Mouse (Mus musculus): ENCODE measurements around the gene Zcchc8. TPM values are rescaled to one million over a fixed set of nuclear protein-coding genes. Genes with fewer than 3 reads are reported as not detected.

The Zcchc8 gene
- polyA plus RNA-seq, 1 experiment = 71.5 TPM

- WGBS = 96% methylated on average over 4 of the region's 4 CpGs
- no peaks in the 10 kb centered on the region for H3K27me3 ChIP-seq (ENCODE audit: control insufficient read depth, insufficient read depth, low read length)
- peaks cover 86% of the 10 kb centered on the region for H3K36me3 ChIP-seq (ENCODE audit: control insufficient read depth, insufficient read depth, low read length)
- H3K27ac ChIP-seq (ENCODE audit: control insufficient read depth, insufficient read depth, low read length) = no peak overlapping the region
- TF ChIP-seq CTCF (IDR thresholded peaks at IDR 0.05; ENCODE audit: borderline replicate concordance, control insufficient read depth, extremely low read depth, insufficient read depth, low read length, poor library complexity) (no peak), POLR2A (IDR thresholded peaks at IDR 0.05; ENCODE audit: control insufficient read depth, extremely low read depth, insufficient read depth, low read length, poor library complexity) (no peak)
- no peaks in the 10 kb centered on the region for H3K4me1 ChIP-seq (replicated peaks; ENCODE audit: control insufficient read depth, insufficient read depth, low read length)
- no peak for DNase-seq
- H3K4me3 ChIP-seq (ENCODE audit: control insufficient read depth, insufficient read depth, low read length) = no peak overlapping the region
These were observed 11.3 kb downstream of the Zcchc8 start for GRCm38 (mm10) chr5:123709571-123709970.

DNA sequence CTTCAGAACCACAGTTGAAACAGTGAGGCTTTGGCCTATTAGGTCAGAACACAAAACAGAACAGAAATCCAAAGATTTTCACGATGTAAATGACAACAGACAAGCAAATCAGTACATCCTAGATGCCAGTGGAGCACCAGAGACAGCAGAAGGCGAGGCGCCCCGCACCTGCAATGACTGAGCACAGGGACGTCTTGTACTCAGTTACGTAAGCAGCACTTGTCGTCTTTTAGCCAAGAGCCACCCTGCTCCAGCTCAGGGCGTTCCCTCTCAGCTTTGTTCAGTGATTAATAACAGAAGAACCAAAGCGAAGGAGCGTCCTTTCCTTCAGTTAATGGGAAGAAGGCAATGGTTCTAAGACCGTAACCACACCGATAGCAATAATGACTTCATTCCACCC lies 12.3 kb downstream of the Zcchc8 start:
- H3K27me3 ChIP-seq (ENCODE audit: control insufficient read depth, insufficient read depth, low read length) = no peaks in the 10 kb centered on the region
- no peak for DNase-seq
- H3K4me3 ChIP-seq (ENCODE audit: control insufficient read depth, insufficient read depth, low read length) = no peak overlapping the region
- H3K27ac ChIP-seq (ENCODE audit: control insufficient read depth, insufficient read depth, low read length) = no peak overlapping the region
- TF ChIP-seq CTCF (IDR thresholded peaks at IDR 0.05; ENCODE audit: borderline replicate concordance, control insufficient read depth, extremely low read depth, insufficient read depth, low read length, poor library complexity) (no peak), POLR2A (IDR thresholded peaks at IDR 0.05; ENCODE audit: control insufficient read depth, extremely low read depth, insufficient read depth, low read length, poor library complexity) (no peak)
- 97% methylated on average over 12 of the region's 12 CpGs for WGBS
- no peaks in the 10 kb centered on the region for H3K4me1 ChIP-seq (replicated peaks; ENCODE audit: control insufficient read depth, insufficient read depth, low read length)
- H3K36me3 ChIP-seq (ENCODE audit: control insufficient read depth, insufficient read depth, low read length) = peaks cover 84% of the 10 kb centered on the region

DNA sequence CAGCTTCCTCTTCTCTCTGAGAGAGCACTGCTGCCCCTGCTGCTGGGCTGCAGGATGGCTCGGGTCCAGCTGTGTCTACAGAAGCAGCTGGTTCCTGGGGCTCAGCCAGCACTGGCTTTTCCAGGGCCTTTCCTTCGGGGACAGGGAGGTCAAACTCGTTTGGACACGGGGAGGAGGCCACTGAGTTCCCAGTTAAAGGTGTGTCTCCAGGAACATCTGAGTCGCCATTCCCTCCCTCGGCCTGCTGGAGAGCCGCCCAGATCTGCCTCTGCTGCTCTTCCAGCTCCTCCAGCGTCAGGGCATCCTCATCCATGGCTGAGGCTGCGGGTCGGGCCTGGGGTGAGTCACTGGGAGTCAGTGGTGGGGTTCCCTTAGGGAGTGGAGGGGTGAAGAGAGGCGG lies 20.3 kb downstream of the Zcchc8 start:
- peaks cover 47% of the 10 kb centered on the region for H3K36me3 ChIP-seq (ENCODE audit: control insufficient read depth, insufficient read depth, low read length)
- no peak overlapping the region for H3K27ac ChIP-seq (ENCODE audit: control insufficient read depth, insufficient read depth, low read length)
- DNase-seq = no peak
- no peaks in the 10 kb centered on the region for H3K4me1 ChIP-seq (replicated peaks; ENCODE audit: control insufficient read depth, insufficient read depth, low read length)
- H3K4me3 ChIP-seq (ENCODE audit: control insufficient read depth, insufficient read depth, low read length) = no peak overlapping the region
- 82% methylated on average over 11 of the region's 11 CpGs for WGBS
- no peaks in the 10 kb centered on the region for H3K27me3 ChIP-seq (ENCODE audit: control insufficient read depth, insufficient read depth, low read length)
- TF ChIP-seq POLR2A (IDR thresholded peaks at IDR 0.05; ENCODE audit: control insufficient read depth, extremely low read depth, insufficient read depth, low read length, poor library complexity) (no peak), CTCF (IDR thresholded peaks at IDR 0.05; ENCODE audit: borderline replicate concordance, control insufficient read depth, extremely low read depth, insufficient read depth, low read length, poor library complexity) (no peak)

DNA sequence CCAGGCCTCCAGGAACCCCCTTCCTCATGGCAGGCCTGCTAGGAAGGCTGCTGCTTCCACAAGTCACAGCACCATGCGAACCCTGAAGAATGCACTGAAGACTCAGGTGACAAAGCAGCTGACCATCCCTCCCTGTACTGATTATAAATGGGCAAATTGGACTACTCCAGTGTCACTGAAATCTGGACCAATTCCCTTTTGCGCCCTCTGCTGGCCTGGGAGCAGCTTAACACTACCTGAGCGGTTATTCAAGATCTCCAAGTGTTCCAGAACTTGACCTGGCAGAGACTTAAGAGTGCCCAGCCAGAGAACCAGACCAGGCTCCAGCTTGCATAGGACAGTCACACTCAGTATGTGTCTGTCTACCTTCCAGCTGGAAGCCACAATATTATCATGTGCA lies 21.7 kb downstream of the Zcchc8 start:
- DNase-seq = peak; percentile 70
- 47% methylated on average over 3 of the region's 3 CpGs for WGBS
- no peak overlapping the region for H3K27ac ChIP-seq (ENCODE audit: control insufficient read depth, insufficient read depth, low read length)
- no peaks in the 10 kb centered on the region for H3K27me3 ChIP-seq (ENCODE audit: control insufficient read depth, insufficient read depth, low read length)
- peaks cover 40% of the 10 kb centered on the region for H3K36me3 ChIP-seq (ENCODE audit: control insufficient read depth, insufficient read depth, low read length)
- H3K4me1 ChIP-seq (replicated peaks; ENCODE audit: control insufficient read depth, insufficient read depth, low read length) = no peaks in the 10 kb centered on the region
- TF ChIP-seq POLR2A (IDR thresholded peaks at IDR 0.05; ENCODE audit: control insufficient read depth, extremely low read depth, insufficient read depth, low read length, poor library complexity) (no peak), CTCF (IDR thresholded peaks at IDR 0.05; ENCODE audit: borderline replicate concordance, control insufficient read depth, extremely low read depth, insufficient read depth, low read length, poor library complexity) (peak; percentile 54; the same call in 1 of the 2 replicates)
- no peak overlapping the region for H3K4me3 ChIP-seq (ENCODE audit: control insufficient read depth, insufficient read depth, low read length)

DNA sequence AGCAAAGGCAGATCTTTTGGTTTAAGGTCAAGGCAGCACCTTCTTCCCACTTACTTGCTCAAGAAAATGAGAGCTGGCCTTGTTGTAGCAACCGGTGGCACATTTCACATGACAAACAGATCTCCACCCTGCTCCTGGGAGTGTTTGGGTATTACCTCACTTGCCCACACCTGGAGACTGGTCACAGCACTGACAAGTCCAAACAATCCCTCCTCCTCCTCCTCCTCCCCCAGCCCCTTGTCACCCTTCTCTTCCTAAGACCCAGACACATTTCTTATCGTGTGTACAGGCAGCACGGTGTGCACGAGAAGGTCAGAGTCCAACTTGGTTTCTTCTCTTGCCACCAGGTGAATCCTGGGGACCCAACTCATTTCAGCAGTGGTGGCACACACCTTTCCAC lies 23.9 kb downstream of the Zcchc8 start:
- no peak for TF ChIP-seq POLR2A (IDR thresholded peaks at IDR 0.05; ENCODE audit: control insufficient read depth, extremely low read depth, insufficient read depth, low read length, poor library complexity)
- no peak for TF ChIP-seq CTCF (IDR thresholded peaks at IDR 0.05; ENCODE audit: borderline replicate concordance, control insufficient read depth, extremely low read depth, insufficient read depth, low read length, poor library complexity)
- 75% methylated on average over 4 of the region's 4 CpGs for WGBS

GRCm38 (mm10) chr5:123696244-123696643 lies 24.7 kb downstream of the Zcchc8 start:
- DNase-seq = no peak
- 90% methylated on average over 7 of the region's 7 CpGs for WGBS

More for the DNA sequence above, 23.9 kb downstream of the Zcchc8 start:
- no peak overlapping the region for H3K27ac ChIP-seq (ENCODE audit: control insufficient read depth, insufficient read depth, low read length)
- peaks cover 17% of the 10 kb centered on the region for H3K36me3 ChIP-seq (ENCODE audit: control insufficient read depth, insufficient read depth, low read length)
- H3K27me3 ChIP-seq (ENCODE audit: control insufficient read depth, insufficient read depth, low read length) = no peaks in the 10 kb centered on the region
- H3K4me3 ChIP-seq (ENCODE audit: control insufficient read depth, insufficient read depth, low read length) = no peak overlapping the region
- no peak for DNase-seq
- H3K4me1 ChIP-seq (replicated peaks; ENCODE audit: control insufficient read depth, insufficient read depth, low read length) = no peaks in the 10 kb centered on the region

DNA sequence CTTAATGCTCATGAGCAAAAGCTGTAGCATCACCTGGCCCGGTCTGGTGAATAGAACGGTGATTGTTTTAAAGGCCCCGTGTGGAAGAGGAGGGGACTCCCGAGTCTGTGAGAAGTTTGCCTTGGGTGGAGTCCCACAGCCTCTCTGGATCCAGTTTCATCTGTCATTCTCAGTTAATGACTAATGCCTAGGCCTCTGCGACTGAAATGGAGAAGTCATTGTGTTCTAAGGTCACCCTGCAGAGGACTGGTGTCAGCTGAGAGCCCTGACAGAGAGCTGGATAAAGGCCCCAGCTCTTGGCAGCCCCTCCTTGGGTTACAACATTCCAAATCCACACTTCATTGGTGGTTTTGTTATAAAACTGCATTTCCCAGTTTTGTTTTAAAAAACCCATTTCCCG lies 26.4 kb downstream of the Zcchc8 start:
- TF ChIP-seq CTCF (IDR thresholded peaks at IDR 0.05; ENCODE audit: borderline replicate concordance, control insufficient read depth, extremely low read depth, insufficient read depth, low read length, poor library complexity) (no peak), POLR2A (IDR thresholded peaks at IDR 0.05; ENCODE audit: control insufficient read depth, extremely low read depth, insufficient read depth, low read length, poor library complexity) (no peak)
- DNase-seq = no peak
- no peaks in the 10 kb centered on the region for H3K36me3 ChIP-seq (ENCODE audit: control insufficient read depth, insufficient read depth, low read length)
- H3K4me3 ChIP-seq (ENCODE audit: control insufficient read depth, insufficient read depth, low read length) = no peak overlapping the region
- H3K27ac ChIP-seq (ENCODE audit: control insufficient read depth, insufficient read depth, low read length) = no peak overlapping the region
- 74% methylated on average over 6 of the region's 6 CpGs for WGBS
- no peaks in the 10 kb centered on the region for H3K27me3 ChIP-seq (ENCODE audit: control insufficient read depth, insufficient read depth, low read length)
- no peaks in the 10 kb centered on the region for H3K4me1 ChIP-seq (replicated peaks; ENCODE audit: control insufficient read depth, insufficient read depth, low read length)

More at GRCm38 (mm10) chr5:123696244-123696643, 24.7 kb downstream of the Zcchc8 start:
- Histone ChIP-seq H3K4me1 (replicated peaks; ENCODE audit: control insufficient read depth, insufficient read depth, low read length) (no peaks in the 10 kb centered on the region), H3K4me3 (ENCODE audit: control insufficient read depth, insufficient read depth, low read length) (no peak overlapping the region), H3K27me3 (ENCODE audit: control insufficient read depth, insufficient read depth, low read length) (no peaks in the 10 kb centered on the region), H3K27ac (ENCODE audit: control insufficient read depth, insufficient read depth, low read length) (no peak overlapping the region), H3K36me3 (ENCODE audit: control insufficient read depth, insufficient read depth, low read length) (peaks cover 16% of the 10 kb centered on the region)
- TF ChIP-seq CTCF (IDR thresholded peaks at IDR 0.05; ENCODE audit: borderline replicate concordance, control insufficient read depth, extremely low read depth, insufficient read depth, low read length, poor library complexity) (no peak), POLR2A (IDR thresholded peaks at IDR 0.05; ENCODE audit: control insufficient read depth, extremely low read depth, insufficient read depth, low read length, poor library complexity) (no peak)
